Mouse (Mus musculus) liver, postnatal 0 days (tissue): ENCODE measurements around the gene 2210408I21Rik. TPM values are rescaled to one million over a fixed set of nuclear protein-coding genes. Genes with fewer than 3 reads are reported as not detected.

Experiments
- ATAC-seq: fragments of 200-750 bp; cut with Nextera tagmentation; 2 replicates; pipeline ENCODE4 v1.8.0; 2017; ENCODE audit warnings: mild to moderate bottlenecking, moderate library complexity
- DNase-seq: peaks from one replicate; pipeline ENCODE4 v3.0.0-alpha.2; 2016
- H3K27ac ChIP-seq: fragments of 300-500 bp; sonication (generic); 2 replicates; pipeline ENCODE4 v1.5.1; 2014; ENCODE audit warnings: antibody characterized with exemption, moderate library complexity, mild to moderate bottlenecking, low read depth
- H3K27me3 ChIP-seq: fragments of 300-500 bp; sonication (generic); 2 replicates; pipeline ENCODE4 v1.6.1; 2014; ENCODE audit warnings: low read length, control low read depth, mixed read lengths; ENCODE audit not compliant: insufficient read depth
- H3K36me3 ChIP-seq: fragments of 300-500 bp; sonication (generic); replicated peaks from 2 replicates; pipeline ENCODE4 v1.6.1; 2014; ENCODE audit warnings: mild to moderate bottlenecking, control low read depth, low read length, moderate library complexity, mixed read lengths; ENCODE audit not compliant: insufficient read depth
- H3K4me1 ChIP-seq: fragments of 300-500 bp; sonication (generic); 2 replicates; pipeline ENCODE4 v1.6.1; 2014; ENCODE audit warnings: antibody characterized with exemption, mild to moderate bottlenecking, control low read depth; ENCODE audit not compliant: insufficient read depth
- H3K4me2 ChIP-seq: fragments of 300-500 bp; sonication (generic); 2 replicates; pipeline ENCODE4 v1.6.1; 2014; ENCODE audit warnings: low read depth, mild to moderate bottlenecking, low read length, moderate library complexity, mixed read lengths
- H3K4me3 ChIP-seq: fragments of 300-500 bp; sonication (generic); 2 replicates; pipeline ENCODE4 v1.5.1; 2014; ENCODE audit warnings: low read depth, low read length
- H3K9ac ChIP-seq: fragments of 300-500 bp; sonication (generic); replicated peaks from 2 replicates; pipeline ENCODE4 v1.6.1; 2014; ENCODE audit warnings: mild to moderate bottlenecking, moderate library complexity
- H3K9me3 ChIP-seq: fragments of 300-500 bp; sonication (generic); 2 replicates; pipeline ENCODE4 v1.6.1; 2016; ENCODE audit warnings: mild to moderate bottlenecking, control low read depth, low read length, mixed read lengths
- CTCF ChIP-seq: sonication (generic); IDR thresholded peaks from 2 replicates; pipeline ENCODE4 v1.5.1; 2016; ENCODE audit warnings: antibody characterized with exemption, low read depth
- EP300 ChIP-seq: IDR thresholded peaks from 2 replicates; pipeline ENCODE4 v1.6.1; 2016; ENCODE audit warnings: antibody characterized with exemption, low read depth, mild to moderate bottlenecking
- WGBS: fragments of 180-500 bp; shearing (Covaris S2); extraction: QIAGEN DNeasy Blood & Tissue Kit; methylation state at CpG from one replicate; pipeline ENCODE4 v1.1.7; 2014; ENCODE audit not compliant: insufficient replicate concordance; 5-methylcytosine and 5-hydroxymethylcytosine counted together
- polyA plus RNA-seq: library from polyadenylated mRNA; unstranded; fragments of >200 nt; fragmentation: Nextera tagmentation; extraction: Ambion mirVana; gene quantifications from 2 replicates; pipeline ENCODE4 v1.2.1, GENCODE M21; 2015

The 2210408I21Rik gene
- polyA plus RNA-seq, 1 experiment from 2014 or later = 2.0 TPM

DNA sequence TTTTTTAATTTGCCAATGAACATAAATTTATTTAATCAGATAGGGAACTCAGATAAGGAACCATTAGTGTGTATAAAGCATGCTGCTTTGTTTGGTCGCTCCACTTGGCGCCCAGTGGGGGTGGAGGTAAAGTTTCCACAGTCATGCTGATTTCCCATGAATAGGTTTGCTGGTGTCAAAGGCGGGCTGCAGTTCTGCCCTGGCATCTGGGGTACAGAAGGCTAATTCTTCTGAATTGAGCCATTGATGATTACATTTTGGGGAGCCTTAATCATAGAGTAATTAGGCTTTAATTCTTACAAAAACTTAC lies 413.0 kb downstream of the 2210408I21Rik start:
- Histone ChIP-seq H3K36me3 (no peaks in the 10 kb centered on the region), H3K27ac (no peak overlapping the region), H3K4me3 (no peak overlapping the region), H3K9me3 (no peaks in the 10 kb centered on the region), H3K27me3 (no peaks in the 10 kb centered on the region), H3K9ac (no peak overlapping the region), H3K4me2 (no peak overlapping the region), H3K4me1 (no peaks in the 10 kb centered on the region)
- 27% methylated on average over 3 of the region's 3 CpGs for WGBS
- ATAC-seq = no peak
- no peak for TF ChIP-seq CTCF
- no peak for TF ChIP-seq EP300
- no peak for DNase-seq

DNA sequence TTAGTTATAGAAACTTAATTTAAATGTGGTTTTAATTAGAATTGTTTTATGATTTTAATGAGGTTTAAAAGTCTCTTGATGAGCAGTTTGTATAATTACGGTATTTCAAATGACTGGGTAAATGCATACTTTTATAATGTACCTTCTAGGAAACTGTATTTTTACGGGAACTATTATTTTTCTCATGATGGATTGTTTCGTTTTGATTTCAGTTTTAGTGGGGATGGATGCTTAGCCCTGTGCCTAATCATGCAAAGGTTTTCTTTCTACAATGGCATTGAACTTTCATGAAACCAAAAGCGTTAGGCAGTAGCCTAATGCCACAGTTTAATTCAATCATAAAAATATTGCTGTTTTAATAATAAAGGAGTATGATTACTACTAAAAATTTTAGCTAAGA lies 413.4 kb downstream of the 2210408I21Rik start:
- TF ChIP-seq CTCF = no peak
- no peak for TF ChIP-seq EP300
- Histone ChIP-seq H3K36me3 (no peaks in the 10 kb centered on the region), H3K27ac (no peak overlapping the region), H3K4me1 (no peaks in the 10 kb centered on the region), H3K27me3 (no peaks in the 10 kb centered on the region), H3K4me2 (no peak overlapping the region), H3K9ac (no peak overlapping the region), H3K9me3 (no peaks in the 10 kb centered on the region), H3K4me3 (no peak overlapping the region)
- DNase-seq = no peak
- WGBS = 71% methylated on average over 4 of the region's 4 CpGs
- ATAC-seq = no peak

DNA sequence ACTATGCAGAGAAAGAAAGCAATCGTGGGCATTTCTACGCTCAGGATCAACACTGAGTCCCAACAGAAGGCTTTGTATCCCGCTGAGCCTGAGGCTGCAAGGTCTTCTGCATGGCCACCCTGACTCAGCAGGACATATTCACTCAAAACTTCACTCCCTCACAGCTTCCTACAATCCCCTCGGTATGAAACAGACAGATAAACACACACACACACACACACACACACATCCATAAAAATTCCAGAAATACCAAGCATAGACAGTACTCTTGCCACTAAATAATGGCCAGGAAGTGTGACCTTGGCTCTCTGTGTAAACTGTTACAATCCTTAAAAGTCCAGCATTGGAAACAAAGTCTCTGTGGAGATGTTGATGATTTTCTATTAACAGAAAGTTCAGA lies 458.7 kb downstream of the 2210408I21Rik start:
- TF ChIP-seq EP300 (no peak), CTCF (no peak)

DNA sequence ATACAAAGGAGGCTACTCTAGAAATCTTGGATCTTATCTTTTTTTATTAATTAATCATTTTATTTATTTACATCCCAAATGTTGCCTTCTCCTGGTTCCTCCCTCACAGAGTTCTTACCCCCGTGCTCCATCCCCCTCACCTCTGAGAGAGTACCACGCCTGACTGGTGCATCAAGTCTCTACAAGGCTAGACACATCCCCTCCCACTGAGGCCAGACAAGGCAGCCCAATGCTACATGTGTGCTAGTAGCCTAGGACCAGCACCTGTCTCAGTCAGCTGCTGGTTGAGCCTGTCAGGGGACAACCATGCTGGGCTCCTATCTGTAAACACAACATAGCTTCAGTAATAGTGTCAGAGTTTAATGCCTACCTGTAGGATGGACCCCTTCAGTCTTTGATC lies 480.0 kb downstream of the 2210408I21Rik start:
- WGBS = 75% methylated on average over 2 of the region's 2 CpGs
- ATAC-seq (no peak), DNase-seq (no peak)
- Histone ChIP-seq H3K9ac (no peak overlapping the region), H3K27me3 (no peaks in the 10 kb centered on the region), H3K36me3 (no peaks in the 10 kb centered on the region), H3K4me2 (no peak overlapping the region), H3K9me3 (no peaks in the 10 kb centered on the region), H3K4me3 (no peak overlapping the region), H3K4me1 (no peaks in the 10 kb centered on the region), H3K27ac (no peak overlapping the region)
- no peak for TF ChIP-seq CTCF

More for the DNA sequence above, 458.7 kb downstream of the 2210408I21Rik start:
- DNase-seq (no peak), ATAC-seq (no peak)
- no peak overlapping the region for H3K9ac ChIP-seq
- no peaks in the 10 kb centered on the region for H3K36me3 ChIP-seq
- no peak overlapping the region for H3K4me3 ChIP-seq
- H3K27ac ChIP-seq = no peak overlapping the region
- 66% methylated on average over 4 of the region's 4 CpGs for WGBS
- no peaks in the 10 kb centered on the region for H3K27me3 ChIP-seq
- H3K9me3 ChIP-seq = 0 out of 2 replicates have a peak, but pooled peaks cover 4% of the 10 kb centered on the region
- H3K4me1 ChIP-seq = no peaks in the 10 kb centered on the region
- H3K4me2 ChIP-seq = no peak overlapping the region

Other genes starting within 250 kb of the 2210408I21Rik start
- 12.1 and 13.8 TPM in 2 replicates for gene Slf1, start 67 bp upstream of the 2210408I21Rik start, polyA plus RNA-seq